Mouse (Mus musculus): Measurements from ENCODE around the gene Atp8a2.

Gene Atp8a2

GRCm38 (mm10) chr14:59715695-59716442 lies 481.1 kb downstream of the Atp8a2 start:
- DNase-seq (ENCODE audit: low read depth, low spot score): no peak

DNA sequence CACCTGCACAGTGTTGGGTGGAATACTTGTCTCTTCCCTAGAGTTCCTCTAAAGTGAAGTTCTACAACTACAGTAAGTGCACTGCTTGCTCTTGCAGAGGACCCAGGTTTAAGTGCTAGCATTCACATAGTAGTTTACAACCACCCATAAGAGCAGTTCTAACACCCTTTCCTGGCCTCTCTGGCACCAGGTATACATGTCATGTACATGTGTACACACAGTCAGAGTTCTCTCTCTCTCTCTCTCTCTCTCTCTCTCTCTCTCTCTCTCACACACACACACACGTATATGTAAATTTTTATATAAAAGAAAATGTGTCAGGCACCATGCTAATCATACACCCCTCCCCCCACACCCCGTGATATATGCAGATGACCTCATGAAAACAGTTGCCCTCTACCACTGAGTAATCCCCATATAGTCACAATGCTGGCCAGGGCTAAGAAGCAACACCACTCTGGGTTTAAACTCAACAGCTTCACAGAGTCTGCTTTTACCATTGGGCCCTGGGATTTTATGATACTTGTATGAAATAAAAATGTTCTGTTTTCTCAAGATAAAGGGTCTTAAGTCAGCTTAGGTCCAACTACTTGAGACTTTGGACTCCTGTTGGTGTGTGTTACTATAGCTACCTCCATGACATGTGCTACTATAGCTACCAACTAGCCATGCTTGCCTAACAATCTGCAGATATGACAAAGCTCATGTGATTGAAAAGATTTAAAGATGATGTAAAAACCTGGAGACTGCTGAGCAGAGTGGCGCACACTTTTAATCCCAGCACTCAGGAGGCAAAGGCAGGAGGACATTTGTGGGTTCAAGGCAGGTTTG lies 487.3 kb downstream of the Atp8a2 start:
- DNase-seq (ENCODE audit: low read depth, low spot score): no peak

GRCm38 (mm10) chr14:59708009-59708408 lies 489.0 kb downstream of the Atp8a2 start:
- DNase-seq (ENCODE audit: low read depth, low spot score): no peak

DNA sequence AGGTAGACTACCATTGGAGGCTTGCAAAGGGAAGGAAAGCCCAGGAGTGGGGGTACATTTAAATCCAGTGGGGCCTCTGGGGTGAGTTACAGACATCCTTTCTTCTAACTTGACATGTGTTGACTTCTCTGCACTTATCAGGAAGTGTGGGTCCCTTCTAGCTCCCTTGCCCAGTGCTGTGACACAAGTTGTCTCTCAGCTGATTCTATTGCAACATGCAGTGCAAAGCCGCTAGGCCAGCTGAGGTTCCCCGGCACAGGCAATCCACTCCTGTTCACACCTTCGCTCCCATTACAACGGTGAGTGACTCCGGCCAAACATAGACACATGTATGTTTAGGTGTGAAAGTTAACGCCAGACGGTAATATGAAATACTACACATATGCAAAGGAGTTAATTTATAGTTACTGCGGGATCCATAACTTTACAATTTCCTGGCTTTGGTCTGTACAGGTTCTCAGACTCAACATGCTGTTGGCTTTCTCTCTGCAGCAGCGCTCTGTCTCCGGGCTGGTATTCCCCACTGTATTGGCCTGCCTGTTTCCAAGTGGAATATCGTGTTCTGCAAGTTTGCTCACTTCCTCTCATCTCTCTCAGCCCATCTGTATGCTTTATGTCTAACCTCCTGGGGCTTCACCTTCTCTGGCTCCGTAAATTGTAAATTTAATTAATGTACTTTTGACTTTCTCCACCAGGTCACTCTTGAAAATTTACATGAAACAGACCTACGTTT lies 491.5 kb downstream of the Atp8a2 start:
- no peak for DNase-seq (ENCODE audit: low read depth, low spot score)

- no peak for DNase-seq (ENCODE audit: low read depth, low spot score)
Measured at GRCm38 (mm10) chr14:59701492-59701891, 495.5 kb downstream of the Atp8a2 start.

- DNase-seq (ENCODE audit: low read depth, low spot score): no peak
Measured at GRCm38 (mm10) chr14:59695160-59695559, 501.8 kb downstream of the Atp8a2 start.

DNA sequence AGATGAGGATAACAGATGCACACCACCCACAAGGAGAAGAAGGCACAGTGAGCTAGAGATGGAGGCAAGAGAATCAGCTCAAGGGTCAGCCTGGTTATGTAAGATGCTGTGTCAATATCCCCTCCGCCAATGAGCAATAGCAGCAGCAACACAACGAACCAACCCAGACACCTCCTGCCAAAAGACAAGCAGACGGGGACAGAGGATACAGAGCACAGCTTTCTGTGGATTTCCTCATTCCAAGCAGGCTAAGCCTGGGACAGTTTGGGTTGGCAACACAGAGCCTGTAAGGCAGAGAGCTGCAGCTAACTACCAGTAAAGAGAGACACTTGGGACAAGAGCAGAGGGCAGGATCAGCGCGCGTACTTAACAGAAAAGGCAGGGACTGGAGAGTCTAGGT lies 504.8 kb downstream of the Atp8a2 start:
- no peak for DNase-seq (ENCODE audit: low read depth, low spot score)

DNA sequence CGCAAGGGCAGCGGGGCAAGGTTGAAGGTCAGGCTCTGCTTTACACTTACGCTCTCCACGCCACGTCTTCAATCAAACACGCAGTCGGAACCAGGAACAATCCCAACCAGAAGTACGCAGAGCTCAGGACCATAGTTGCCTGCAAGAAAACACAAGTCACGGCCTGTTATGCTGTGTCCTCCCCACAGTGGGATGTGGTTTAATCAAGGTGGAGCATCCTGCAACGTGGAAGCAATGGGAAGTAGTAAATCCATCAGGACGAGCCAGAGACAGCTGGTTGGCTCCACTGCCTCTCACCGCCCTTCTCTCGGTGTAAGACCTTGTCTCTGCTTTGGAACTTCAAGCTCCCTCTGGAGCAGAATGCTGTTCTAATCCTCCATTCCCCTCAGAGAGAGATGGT lies 505.6 kb downstream of the Atp8a2 start:
- no peak for DNase-seq (ENCODE audit: low read depth, low spot score)

- DNase-seq (ENCODE audit: low read depth, low spot score): no peak
Measured at GRCm38 (mm10) chr14:59690954-59691353, 506.0 kb downstream of the Atp8a2 start.

- no peak for DNase-seq (ENCODE audit: low read depth, low spot score)
Measured at GRCm38 (mm10) chr14:59689596-59689995, 507.4 kb downstream of the Atp8a2 start.

DNA sequence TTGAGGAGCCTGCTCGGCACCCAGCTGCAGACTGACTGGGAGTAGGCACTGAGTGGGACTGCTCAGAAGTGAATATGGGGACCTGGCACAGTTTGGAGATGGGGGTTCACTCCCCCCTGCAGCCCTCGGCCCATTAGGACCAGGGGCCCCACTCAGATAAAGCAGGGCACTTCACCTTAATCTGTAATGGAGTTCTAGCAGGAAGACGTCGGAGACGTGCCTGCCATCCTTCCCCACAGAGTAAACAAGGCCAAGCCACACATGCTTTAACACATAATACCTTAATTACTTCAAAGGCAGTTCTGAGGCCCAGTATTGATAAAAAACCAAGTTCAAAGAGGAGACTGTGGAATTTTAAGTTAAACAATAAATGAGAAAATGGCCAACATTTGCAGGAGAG lies 510.8 kb downstream of the Atp8a2 start:
- no peak for DNase-seq (ENCODE audit: low read depth, low spot score)

DNA sequence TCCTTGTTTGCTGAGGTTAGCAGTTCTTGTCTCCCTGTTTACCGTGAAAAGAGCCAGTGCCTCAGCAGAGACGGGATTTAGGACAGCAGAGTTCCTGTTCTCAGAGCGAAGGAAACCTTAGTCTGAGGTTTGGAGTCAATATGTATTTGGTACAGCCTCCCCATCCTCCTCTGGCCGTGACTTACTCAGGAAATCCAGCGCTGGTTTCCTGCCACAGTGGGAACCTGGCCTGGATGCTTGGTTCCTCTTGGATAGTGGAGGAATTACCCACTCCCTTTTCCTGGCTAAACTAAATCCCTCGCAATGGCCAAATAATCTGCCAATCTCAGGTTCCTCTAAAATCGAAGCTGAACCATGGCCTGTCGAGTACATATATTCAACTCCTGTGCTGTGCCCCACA lies 511.6 kb downstream of the Atp8a2 start:
- no peak for DNase-seq (ENCODE audit: low read depth, low spot score)

DNA sequence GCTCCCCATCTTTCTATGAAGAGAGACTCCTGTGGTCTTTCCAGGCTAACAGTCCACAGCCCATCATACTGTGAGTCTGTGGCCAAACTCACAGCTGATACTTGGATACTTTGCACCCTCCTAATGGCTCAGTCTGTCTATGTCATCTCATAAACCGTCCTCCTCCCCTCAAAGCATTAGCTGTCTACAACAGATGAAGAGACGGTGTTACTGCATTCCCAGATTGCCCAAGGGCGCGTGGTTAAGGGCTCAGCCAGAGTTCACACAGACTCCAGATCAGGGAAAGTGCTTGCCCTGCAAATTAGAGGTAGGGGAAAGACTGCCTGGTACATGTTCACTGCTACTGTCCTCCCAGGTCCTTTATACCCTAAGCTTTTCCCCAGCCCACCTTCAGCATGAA lies 515.1 kb downstream of the Atp8a2 start:
- no peak for DNase-seq (ENCODE audit: low read depth, low spot score)

DNA sequence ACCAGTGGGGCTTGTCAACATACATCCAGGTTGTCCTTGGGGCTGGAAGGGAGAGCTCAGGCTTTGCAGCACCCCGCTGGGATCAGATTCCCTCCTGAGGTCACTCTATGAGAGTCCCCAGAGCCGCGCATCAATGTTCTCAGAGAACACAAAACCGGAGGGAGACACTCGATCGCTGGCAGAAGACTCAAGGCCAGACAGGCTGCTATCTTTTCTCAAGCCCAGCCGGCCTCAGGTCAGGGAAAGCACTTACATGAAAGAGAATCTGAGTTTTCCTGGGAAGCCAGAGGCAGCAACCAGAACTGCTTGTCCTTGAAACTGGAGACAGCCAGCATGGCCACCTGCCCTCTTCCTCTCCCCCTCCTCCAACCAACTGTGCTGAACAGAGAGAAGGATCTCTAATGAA lies 519.4 kb downstream of the Atp8a2 start:
- no peak for DNase-seq (ENCODE audit: low read depth, low spot score)

- DNase-seq (ENCODE audit: low read depth, low spot score): no peak
Measured at GRCm38 (mm10) chr14:59675330-59675729, 521.6 kb downstream of the Atp8a2 start.

- DNase-seq (ENCODE audit: low read depth, low spot score): no peak
Measured at GRCm38 (mm10) chr14:59674556-59674955, 522.4 kb downstream of the Atp8a2 start.

- no peak for DNase-seq (ENCODE audit: low read depth, low spot score)
Measured at GRCm38 (mm10) chr14:59672893-59673515, 524.0 kb downstream of the Atp8a2 start.

- no peak for DNase-seq (ENCODE audit: low read depth, low spot score)
Measured at GRCm38 (mm10) chr14:59657098-59657497, 539.9 kb downstream of the Atp8a2 start.

GRCm38 (mm10) chr14:59656591-59656990 lies 540.4 kb downstream of the Atp8a2 start:
- DNase-seq (ENCODE audit: low read depth, low spot score): no peak

- no peak for DNase-seq (ENCODE audit: low read depth, low spot score)
Measured at GRCm38 (mm10) chr14:59649337-59649736, 547.6 kb downstream of the Atp8a2 start.

DNA sequence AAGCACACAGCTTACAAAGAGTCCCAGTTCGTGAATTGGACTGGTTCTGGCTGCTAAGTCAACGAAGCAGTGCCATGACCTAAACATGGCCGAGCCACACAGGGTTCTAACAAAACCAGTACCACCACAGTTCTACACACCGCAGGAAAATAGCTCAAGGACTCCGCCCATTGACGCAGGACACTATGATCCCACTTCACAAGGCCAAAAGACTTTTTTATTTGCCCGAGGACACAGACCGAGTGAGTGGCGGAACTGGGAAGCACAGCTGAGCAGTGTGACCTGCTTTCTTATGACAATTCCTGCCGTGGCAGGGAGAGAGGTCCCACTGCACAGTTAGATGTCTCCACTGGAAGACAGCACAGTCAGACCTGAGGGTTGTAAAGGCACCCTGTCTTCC lies 548.4 kb downstream of the Atp8a2 start:
- DNase-seq (ENCODE audit: low read depth, low spot score): no peak

Data from embryo, embryonic 11.5 days (tissue).